Mouse (Mus musculus) neural tube, embryonic 12.5 days (tissue): ENCODE measurements around the gene Ifnar2. TPM values are rescaled to one million over a fixed set of nuclear protein-coding genes. Genes with fewer than 3 reads are reported as not detected.

Source experiments
- ATAC-seq: fragments of 200-750 bp; cut with Nextera tagmentation; 2 replicates; pipeline ENCODE4 v1.8.0; 2017; ENCODE audit warnings: low read depth, mild to moderate bottlenecking, moderate TSS enrichment, moderate library complexity; ENCODE audit not compliant: low FRiP score
- H3K27ac ChIP-seq: fragments of 300-500 bp; sonication (generic); 2 replicates; pipeline ENCODE4 v1.5.1; 2016
- H3K27me3 ChIP-seq: fragments of 300-500 bp; sonication (generic); replicated peaks from 2 replicates; pipeline ENCODE4 v1.6.1; 2016; ENCODE audit warnings: mild to moderate bottlenecking
- H3K36me3 ChIP-seq: fragments of 300-500 bp; sonication (generic); 2 replicates; pipeline ENCODE4 v1.6.1; 2016; ENCODE audit warnings: mild to moderate bottlenecking
- H3K4me1 ChIP-seq: fragments of 300-500 bp; sonication (generic); 2 replicates; pipeline ENCODE4 v1.6.1; 2016
- H3K4me2 ChIP-seq: fragments of 300-500 bp; sonication (generic); replicated peaks from 2 replicates; pipeline ENCODE4 v1.6.1; 2016; ENCODE audit warnings: mild to moderate bottlenecking
- H3K4me3 ChIP-seq: fragments of 300-500 bp; sonication (generic); 2 replicates; pipeline ENCODE4 v1.5.1; 2016
- H3K9ac ChIP-seq: fragments of 300-500 bp; sonication (generic); 2 replicates; pipeline ENCODE4 v1.6.1; 2016; ENCODE audit warnings: mild to moderate bottlenecking
- H3K9me3 ChIP-seq: fragments of 300-500 bp; sonication (generic); 2 replicates; pipeline ENCODE4 v1.6.1; 2016; ENCODE audit warnings: mild to moderate bottlenecking
- WGBS: fragments of 180-500 bp; shearing (Covaris S2); methylation state at CpG from one replicate; pipeline ENCODE4 v1.1.7; 2016; 5-methylcytosine and 5-hydroxymethylcytosine counted together
- polyA plus RNA-seq: library from polyadenylated mRNA; unstranded; fragments of >200 nt; fragmentation: Nextera tagmentation; extraction: Ambion mirVana; gene quantifications from 2 replicates; pipeline ENCODE4 v1.2.1, GENCODE M21; 2016

Gene Ifnar2
- polyA plus RNA-seq, 1 experiment from 2014 or later = 35.4 TPM

GRCm38 (mm10) chr16:91360162-91360561, 12.4 kb upstream of the Ifnar2 start:
- ATAC-seq = no peak
- Histone ChIP-seq H3K27ac (no peak overlapping the region), H3K9me3 (no peaks in the 10 kb centered on the region), H3K4me1 (no peaks in the 10 kb centered on the region), H3K36me3 (no peaks in the 10 kb centered on the region), H3K9ac (no peak overlapping the region), H3K4me2 (no peak overlapping the region), H3K4me3 (no peak overlapping the region), H3K27me3 (peaks cover 4% of the 10 kb centered on the region)
- WGBS = 60% methylated on average over 3 of the region's 3 CpGs

GRCm38 (mm10) chr16:91362006-91362405, 10.6 kb upstream of the Ifnar2 start:
- Histone ChIP-seq H3K27ac (no peak overlapping the region), H3K9me3 (no peaks in the 10 kb centered on the region), H3K4me3 (no peak overlapping the region), H3K27me3 (no peaks in the 10 kb centered on the region), H3K4me1 (no peaks in the 10 kb centered on the region), H3K4me2 (no peak overlapping the region), H3K9ac (no peak overlapping the region), H3K36me3 (no peaks in the 10 kb centered on the region)
- no peak for ATAC-seq
- 71% methylated on average over 2 of the region's 2 CpGs for WGBS

- no peak overlapping the region for H3K27ac ChIP-seq
- no peak for ATAC-seq
- no peak overlapping the region for H3K9ac ChIP-seq
- no peaks in the 10 kb centered on the region for H3K9me3 ChIP-seq
- WGBS = 79% methylated on average over 12 of the region's 12 CpGs
- no peaks in the 10 kb centered on the region for H3K4me1 ChIP-seq
- no peaks in the 10 kb centered on the region for H3K27me3 ChIP-seq
- H3K4me3 ChIP-seq = no peak overlapping the region
- H3K36me3 ChIP-seq = no peaks in the 10 kb centered on the region
- H3K4me2 ChIP-seq = no peak overlapping the region
Observed at GRCm38 (mm10) chr16:91362616-91363272, 9.8 kb upstream of the Ifnar2 start.

GRCm38 (mm10) chr16:91363483-91363882, 9.1 kb upstream of the Ifnar2 start:
- Histone ChIP-seq H3K4me3 (no peak overlapping the region), H3K9me3 (no peaks in the 10 kb centered on the region), H3K27me3 (no peaks in the 10 kb centered on the region), H3K4me1 (no peaks in the 10 kb centered on the region), H3K4me2 (no peak overlapping the region), H3K9ac (no peak overlapping the region), H3K36me3 (no peaks in the 10 kb centered on the region), H3K27ac (no peak overlapping the region)
- no peak for ATAC-seq
- WGBS = 40% methylated on average over 3 of the region's 3 CpGs

- H3K36me3 ChIP-seq = no peaks in the 10 kb centered on the region
- H3K4me1 ChIP-seq = no peaks in the 10 kb centered on the region
- H3K27me3 ChIP-seq = no peaks in the 10 kb centered on the region
- ATAC-seq = no peak
- H3K9me3 ChIP-seq = no peaks in the 10 kb centered on the region
- no peak overlapping the region for H3K4me2 ChIP-seq
- no peak overlapping the region for H3K27ac ChIP-seq
- no peak overlapping the region for H3K9ac ChIP-seq
- H3K4me3 ChIP-seq = no peak overlapping the region
Observed at GRCm38 (mm10) chr16:91366567-91366966, 6.0 kb upstream of the Ifnar2 start.

- 88% methylated on average over 2 of the region's 2 CpGs for WGBS
- Histone ChIP-seq H3K27ac (no peak overlapping the region), H3K9me3 (no peaks in the 10 kb centered on the region), H3K27me3 (no peaks in the 10 kb centered on the region), H3K9ac (no peak overlapping the region), H3K4me2 (no peak overlapping the region), H3K4me3 (no peak overlapping the region), H3K36me3 (no peaks in the 10 kb centered on the region), H3K4me1 (no peaks in the 10 kb centered on the region)
- no peak for ATAC-seq
Observed at GRCm38 (mm10) chr16:91367066-91367465, 5.5 kb upstream of the Ifnar2 start.

GRCm38 (mm10) chr16:91373473-91374252, 1.1 kb downstream of the Ifnar2 start:
- H3K9me3 ChIP-seq = no peaks in the 10 kb centered on the region
- no peak for ATAC-seq
- H3K4me3 ChIP-seq = peak overlapping the region; percentile 76
- WGBS = 42% methylated on average over 13 of the region's 13 CpGs
- no peaks in the 10 kb centered on the region for H3K27me3 ChIP-seq
- peak overlapping the region; percentile 79 for H3K4me2 ChIP-seq
- peak overlapping the region; percentile 71; the same call in 1 of the 2 replicates for H3K27ac ChIP-seq
- H3K36me3 ChIP-seq = no peaks in the 10 kb centered on the region
- H3K9ac ChIP-seq = peak overlapping the region; percentile 82
- H3K4me1 ChIP-seq = peaks cover 11% of the 10 kb centered on the region

- WGBS = 93% methylated on average over 3 of the region's 3 CpGs
- Histone ChIP-seq H3K9me3 (no peaks in the 10 kb centered on the region), H3K4me1 (peaks cover 16% of the 10 kb centered on the region), H3K36me3 (no peaks in the 10 kb centered on the region), H3K27me3 (no peaks in the 10 kb centered on the region), H3K9ac (no peak overlapping the region), H3K4me2 (peak overlapping the region; percentile 79), H3K4me3 (no peak overlapping the region), H3K27ac (no peak overlapping the region)
- no peak for ATAC-seq
Observed at GRCm38 (mm10) chr16:91374253-91374634, 1.7 kb downstream of the Ifnar2 start.

- no peaks in the 10 kb centered on the region for H3K9me3 ChIP-seq
- H3K4me1 ChIP-seq = peaks cover 16% of the 10 kb centered on the region
- no peak overlapping the region for H3K27ac ChIP-seq
- H3K9ac ChIP-seq = no peak overlapping the region
- H3K4me3 ChIP-seq = no peak overlapping the region
- ATAC-seq = no peak
- H3K4me2 ChIP-seq = no peak overlapping the region
- H3K27me3 ChIP-seq = no peaks in the 10 kb centered on the region
- 92% methylated on average over 10 of the region's 10 CpGs for WGBS
- H3K36me3 ChIP-seq = peaks cover 1% of the 10 kb centered on the region; the same call in 1 of the 2 replicates
Observed at GRCm38 (mm10) chr16:91376701-91377100, 4.1 kb downstream of the Ifnar2 start.

- no peaks in the 10 kb centered on the region for H3K9me3 ChIP-seq
- H3K4me2 ChIP-seq = no peak overlapping the region
- 60% methylated on average over 17 of the region's 17 CpGs for WGBS
- no peak for ATAC-seq
- peaks cover 4% of the 10 kb centered on the region; the same call in 1 of the 2 replicates for H3K36me3 ChIP-seq
- no peak overlapping the region for H3K27ac ChIP-seq
- no peaks in the 10 kb centered on the region for H3K27me3 ChIP-seq
- H3K4me3 ChIP-seq = no peak overlapping the region
- H3K9ac ChIP-seq = no peak overlapping the region
- peaks cover 11% of the 10 kb centered on the region for H3K4me1 ChIP-seq
Observed at GRCm38 (mm10) chr16:91378431-91378986, 5.9 kb downstream of the Ifnar2 start.

GRCm38 (mm10) chr16:91378991-91379390, 6.4 kb downstream of the Ifnar2 start:
- no peak overlapping the region for H3K4me3 ChIP-seq
- H3K4me2 ChIP-seq = no peak overlapping the region
- H3K9ac ChIP-seq = no peak overlapping the region
- ATAC-seq = no peak
- WGBS = 24% methylated on average over 9 of the region's 9 CpGs
- H3K9me3 ChIP-seq = no peaks in the 10 kb centered on the region
- H3K4me1 ChIP-seq = peaks cover 6% of the 10 kb centered on the region; the same call in 1 of the 2 replicates
- H3K27ac ChIP-seq = no peak overlapping the region
- H3K27me3 ChIP-seq = no peaks in the 10 kb centered on the region
- H3K36me3 ChIP-seq = peaks cover 7% of the 10 kb centered on the region; the same call in 1 of the 2 replicates

GRCm38 (mm10) chr16:91379412-91379811, 6.8 kb downstream of the Ifnar2 start:
- H3K9me3 ChIP-seq = no peaks in the 10 kb centered on the region
- H3K27ac ChIP-seq = no peak overlapping the region
- peaks cover 8% of the 10 kb centered on the region; the same call in 1 of the 2 replicates for H3K36me3 ChIP-seq
- no peak overlapping the region for H3K9ac ChIP-seq
- H3K27me3 ChIP-seq = no peaks in the 10 kb centered on the region
- 44% methylated on average over 3 of the region's 3 CpGs for WGBS
- no peak overlapping the region for H3K4me3 ChIP-seq
- no peak for ATAC-seq
- no peak overlapping the region for H3K4me2 ChIP-seq
- peaks cover 5% of the 10 kb centered on the region; the same call in 1 of the 2 replicates for H3K4me1 ChIP-seq
